Mouse (Mus musculus) cerebellum, adult 9-10 months (tissue): ENCODE data around the gene Lgi1.

Experiments
- DNase-seq: peaks from one replicate; pipeline ENCODE4 v3.0.0; 2022

Lgi1 gene

DNA sequence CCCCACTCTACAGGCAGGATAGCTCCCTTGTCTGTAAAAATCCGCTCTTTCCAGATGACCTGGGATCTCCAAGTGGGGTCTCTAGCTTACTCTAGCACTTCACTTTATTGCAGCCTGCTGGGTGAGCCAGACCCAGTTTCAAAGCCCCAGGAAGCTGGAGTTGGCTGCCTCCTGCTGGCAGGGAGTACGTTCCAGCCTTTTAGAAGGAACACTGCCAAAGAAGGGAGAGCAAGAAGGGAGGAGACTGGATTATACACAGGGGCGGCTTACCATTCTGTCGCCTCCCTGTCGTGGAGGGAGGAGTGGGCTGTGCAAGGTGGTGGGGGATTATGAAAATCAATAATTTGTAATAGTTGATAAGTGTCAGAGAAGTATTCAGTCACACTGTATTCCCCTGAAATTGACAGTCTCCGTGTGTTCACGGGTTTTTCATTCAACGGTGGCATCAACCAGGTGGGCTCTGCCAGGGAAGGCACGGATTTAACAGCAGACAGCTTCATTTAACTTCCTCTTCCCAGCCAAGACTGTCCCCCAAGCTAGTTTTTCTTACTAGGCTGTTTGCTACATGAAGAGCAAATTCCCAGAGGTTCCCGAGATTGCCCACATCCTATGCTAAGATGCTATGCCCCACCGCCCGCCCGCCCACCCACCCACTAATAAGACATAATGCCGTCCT, 369 bp upstream of the Lgi1 start:
- peak; percentile 86 for DNase-seq

GRCm38 (mm10) chr19:38265767-38266166, 1.4 kb downstream of the Lgi1 start:
- DNase-seq, result peak; percentile 51

- peak; percentile 51 for DNase-seq
Measured at GRCm38 (mm10) chr19:38267469-38267868, 3.1 kb downstream of the Lgi1 start.

DNA sequence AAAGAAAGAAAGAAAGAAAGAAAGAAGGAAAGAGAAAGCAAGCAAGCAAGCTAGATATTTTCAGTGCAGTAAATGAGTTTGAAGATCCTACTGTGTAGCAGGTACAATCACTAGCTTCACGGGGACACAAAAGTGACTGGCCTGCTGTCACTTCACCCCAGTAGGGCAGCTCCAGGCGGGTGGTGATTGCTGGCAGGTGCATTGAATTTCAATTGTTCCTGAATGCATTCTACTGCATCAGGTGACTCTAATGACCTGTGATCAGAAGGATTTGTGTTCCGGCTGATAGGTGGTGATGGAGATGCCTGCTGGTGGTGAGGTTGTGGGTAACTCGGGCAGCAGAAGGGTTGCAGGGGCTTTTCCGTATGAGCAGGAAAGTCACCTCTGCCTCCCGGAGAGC, 6.7 kb downstream of the Lgi1 start:
- no peak for DNase-seq

DNA sequence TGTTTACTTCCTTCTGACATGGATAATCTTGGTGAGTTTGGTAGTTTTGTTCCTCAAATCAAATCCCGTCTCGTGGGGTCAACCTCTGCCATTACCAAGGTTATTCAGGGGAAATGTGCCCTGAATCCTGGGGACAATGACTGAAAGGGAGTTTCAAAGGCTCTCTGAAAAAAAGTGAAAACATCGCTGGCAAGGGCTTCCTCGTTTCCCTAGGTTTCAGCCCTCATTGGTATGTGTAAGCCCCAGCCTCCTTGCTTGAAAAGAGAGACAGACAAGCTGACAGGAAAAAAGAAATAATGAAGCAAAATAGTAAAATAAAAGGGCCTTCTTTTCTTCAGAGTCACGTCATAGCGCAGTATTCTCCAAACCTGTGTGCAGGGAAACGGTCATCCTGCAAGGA, 9.5 kb downstream of the Lgi1 start:
- DNase-seq, result no peak

DNA sequence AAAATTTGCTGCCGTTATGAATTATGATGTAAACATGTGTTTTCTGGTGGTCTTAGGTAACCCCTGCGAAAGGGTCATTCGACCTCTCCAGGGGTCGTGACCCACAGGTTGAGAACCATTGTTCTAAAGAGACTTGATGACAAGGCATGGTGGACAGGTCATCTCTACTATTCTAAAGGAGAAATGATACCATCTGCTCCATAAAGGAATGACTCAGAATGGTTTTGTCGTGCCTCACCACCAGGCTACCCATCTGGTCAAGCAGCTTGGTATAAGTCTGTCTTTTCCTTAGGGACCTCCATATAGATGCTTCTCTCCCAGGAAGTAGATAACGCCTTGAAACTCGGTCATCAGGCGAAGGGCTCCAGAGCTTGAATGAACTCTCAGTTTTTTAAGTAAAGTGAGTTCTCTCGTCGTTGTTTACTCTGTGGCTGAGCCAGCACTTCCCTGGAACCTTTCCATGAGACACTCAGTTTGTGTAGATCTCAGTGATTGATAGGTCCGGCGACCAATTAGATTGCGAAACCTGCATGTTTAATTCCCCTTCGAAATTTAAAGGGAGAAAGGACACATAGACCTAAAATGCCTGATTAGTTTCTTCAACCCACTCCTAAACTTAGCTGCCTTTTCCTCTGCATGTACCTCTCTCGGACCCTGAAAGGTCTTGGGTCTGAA, 10.5 kb downstream of the Lgi1 start:
- no peak for DNase-seq

DNA sequence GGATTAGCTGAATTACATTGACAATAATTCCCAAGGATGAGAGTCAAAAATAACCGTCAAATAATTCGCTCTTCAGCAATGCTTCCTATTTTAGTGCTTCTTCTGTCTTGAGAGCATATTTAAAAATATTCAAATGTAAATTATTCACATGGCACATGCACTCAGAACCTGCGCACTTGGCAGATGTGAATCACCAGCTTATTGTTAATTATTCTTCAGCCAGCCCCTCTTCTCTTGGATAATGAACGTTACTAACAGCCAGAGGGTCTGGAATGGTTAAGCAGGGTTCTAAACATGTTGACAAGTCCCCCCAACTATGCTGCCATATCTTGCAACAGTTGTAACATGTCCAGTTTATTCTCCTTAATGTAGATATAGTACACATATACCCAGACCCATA, 11.9 kb downstream of the Lgi1 start:
- no peak for DNase-seq

DNA sequence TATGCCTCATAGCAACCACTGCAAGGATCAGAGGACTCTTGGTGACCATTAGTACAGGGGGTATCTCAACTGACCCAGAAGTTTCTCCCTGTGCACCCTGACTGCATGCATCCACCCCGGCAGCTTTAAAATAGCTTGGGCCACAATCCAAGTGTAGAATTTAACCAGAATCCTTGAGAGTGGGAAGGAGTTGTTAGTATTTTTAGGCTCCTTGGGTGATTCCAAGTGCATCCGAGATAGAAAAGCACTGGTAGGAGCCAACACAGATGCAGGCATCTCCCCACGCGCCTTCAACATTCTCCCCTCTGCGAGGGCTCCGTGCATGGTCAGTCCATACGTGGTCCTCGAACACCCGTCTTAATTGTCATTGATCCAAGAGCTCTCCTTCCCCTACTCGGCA, 15.9 kb downstream of the Lgi1 start:
- no peak for DNase-seq

- DNase-seq, result no peak
Measured at GRCm38 (mm10) chr19:38282407-38282806, 18.1 kb downstream of the Lgi1 start.

DNA sequence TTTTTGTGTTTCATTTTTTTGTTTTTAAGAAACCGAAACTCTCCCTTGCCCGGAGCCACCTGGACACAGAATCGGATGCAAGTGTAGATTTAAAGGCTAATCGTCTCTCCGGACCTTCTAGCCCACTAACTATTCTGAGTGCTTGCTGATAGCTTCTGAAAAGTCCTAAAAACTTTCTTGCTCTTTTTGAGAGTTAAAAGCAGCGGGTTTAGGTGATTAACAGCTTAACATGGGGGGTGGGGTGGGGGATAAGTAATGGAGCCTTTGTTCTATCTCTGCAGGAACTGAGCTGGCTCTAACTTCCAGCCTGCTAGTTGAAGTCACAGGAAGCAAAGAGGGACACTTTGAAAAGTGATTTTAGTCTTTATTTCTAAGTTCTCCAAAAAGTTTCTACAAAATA, 24.2 kb downstream of the Lgi1 start:
- no peak for DNase-seq

GRCm38 (mm10) chr19:38291432-38291831, 27.1 kb downstream of the Lgi1 start:
- no peak for DNase-seq

- DNase-seq, result no peak
Measured at GRCm38 (mm10) chr19:38298018-38298626, 33.8 kb downstream of the Lgi1 start.

DNA sequence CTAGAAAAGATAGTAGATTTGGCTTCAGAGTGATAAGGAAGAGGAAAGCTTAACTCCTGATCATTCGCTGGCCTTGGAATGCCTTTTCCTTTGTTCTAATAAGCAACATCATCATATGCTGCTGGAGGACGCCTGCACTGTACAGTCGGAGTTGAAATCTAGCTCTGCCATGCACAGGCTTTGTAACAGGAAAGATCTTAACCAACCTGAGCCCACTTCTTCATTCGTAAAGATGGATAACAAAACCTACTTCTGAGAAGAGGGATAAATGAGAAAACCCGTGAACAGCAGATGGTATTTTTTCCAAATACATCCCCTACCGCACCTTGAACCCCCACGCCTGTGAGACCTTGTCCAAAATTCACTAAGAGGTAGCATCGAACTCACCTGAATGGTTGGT, 43.8 kb downstream of the Lgi1 start:
- no peak for DNase-seq

DNA sequence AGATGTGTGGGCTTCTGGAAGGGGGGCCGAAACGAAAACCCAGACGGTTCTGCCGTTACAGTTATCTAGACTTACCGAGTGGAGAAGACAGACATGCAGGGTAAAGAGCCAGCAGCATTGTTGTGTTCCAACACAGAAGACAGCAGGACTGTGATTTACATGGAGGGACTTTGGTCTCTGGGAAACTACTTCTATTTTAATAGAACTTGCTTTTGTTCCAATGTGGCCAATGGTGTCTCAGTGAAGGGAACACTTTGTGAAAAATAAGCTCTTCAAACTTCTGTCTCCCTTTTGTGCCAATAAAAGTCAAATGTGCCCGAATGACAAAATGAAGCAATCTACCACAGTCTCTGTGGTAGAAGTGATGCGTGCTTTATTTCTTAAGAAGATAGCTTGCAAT, 50.8 kb downstream of the Lgi1 start:
- DNase-seq, result no peak

- peak; percentile 50 for DNase-seq
Measured at GRCm38 (mm10) chr19:38316602-38317313, 52.4 kb downstream of the Lgi1 start.

- DNase-seq, result no peak
Measured at GRCm38 (mm10) chr19:38318308-38318707, 54.0 kb downstream of the Lgi1 start.

DNA sequence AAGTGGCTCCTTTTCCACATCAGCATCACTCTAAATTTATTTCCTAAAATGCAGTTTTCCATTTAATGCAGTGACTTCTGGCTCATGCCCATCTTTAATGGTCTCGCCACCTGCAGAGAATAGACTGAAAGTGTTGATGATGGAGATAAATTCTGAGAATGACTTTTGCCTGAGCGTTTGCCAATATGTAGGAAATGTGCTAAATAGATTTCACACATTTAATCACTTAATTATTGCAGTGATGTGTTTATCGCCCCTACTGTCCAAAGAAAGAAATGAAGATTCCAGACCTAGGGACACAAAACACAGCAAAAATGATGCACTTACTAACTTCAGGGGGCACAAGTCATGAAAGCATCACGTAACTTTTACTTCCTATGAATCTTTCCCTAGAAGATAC, 54.8 kb downstream of the Lgi1 start:
- DNase-seq, result no peak

DNA sequence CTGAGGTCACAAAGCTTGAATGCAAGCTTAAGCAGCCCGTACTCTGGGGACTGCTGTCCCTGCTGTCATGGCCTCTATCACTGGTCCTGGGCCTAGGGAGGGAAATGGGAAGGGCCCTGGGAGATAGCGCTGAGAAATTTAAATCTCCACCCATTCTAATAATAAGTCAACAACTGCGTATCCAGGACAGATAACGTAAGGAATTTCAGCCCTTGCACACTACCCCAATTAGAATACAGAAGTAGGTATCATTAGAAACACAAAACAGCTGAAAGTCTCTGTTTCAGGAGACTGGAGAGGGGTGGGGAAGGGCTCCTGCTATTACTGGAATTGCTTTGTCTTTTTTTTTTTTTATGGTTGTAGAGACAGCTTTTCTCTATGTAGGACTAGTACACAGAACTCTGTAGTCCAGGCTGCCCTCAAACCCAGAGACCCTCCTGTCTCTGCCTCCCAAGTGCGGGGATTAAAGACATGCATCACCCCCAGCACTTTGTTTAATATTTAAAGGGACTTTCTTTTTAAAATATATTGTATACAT, 56.4 kb downstream of the Lgi1 start:
- no peak for DNase-seq

DNA sequence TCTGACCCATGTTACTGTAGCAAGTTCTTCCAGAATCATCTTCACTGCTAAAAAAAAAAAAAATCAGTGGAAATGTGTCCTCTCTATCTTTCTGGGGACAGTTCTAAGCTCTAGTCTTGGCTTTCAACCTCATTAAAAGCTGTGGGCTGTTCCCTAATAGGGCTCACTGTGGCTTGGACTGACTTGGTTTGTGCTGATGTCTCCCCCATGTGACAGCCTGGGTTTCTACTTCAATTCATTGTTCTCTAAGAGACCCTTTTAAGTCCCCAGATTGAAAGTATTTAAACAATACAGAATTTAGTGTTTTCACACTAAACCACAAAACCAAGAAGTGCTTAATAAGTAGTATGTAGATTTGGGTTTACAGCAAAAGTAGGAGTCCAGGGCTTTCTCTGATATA, 59.4 kb downstream of the Lgi1 start:
- no peak for DNase-seq

DNA sequence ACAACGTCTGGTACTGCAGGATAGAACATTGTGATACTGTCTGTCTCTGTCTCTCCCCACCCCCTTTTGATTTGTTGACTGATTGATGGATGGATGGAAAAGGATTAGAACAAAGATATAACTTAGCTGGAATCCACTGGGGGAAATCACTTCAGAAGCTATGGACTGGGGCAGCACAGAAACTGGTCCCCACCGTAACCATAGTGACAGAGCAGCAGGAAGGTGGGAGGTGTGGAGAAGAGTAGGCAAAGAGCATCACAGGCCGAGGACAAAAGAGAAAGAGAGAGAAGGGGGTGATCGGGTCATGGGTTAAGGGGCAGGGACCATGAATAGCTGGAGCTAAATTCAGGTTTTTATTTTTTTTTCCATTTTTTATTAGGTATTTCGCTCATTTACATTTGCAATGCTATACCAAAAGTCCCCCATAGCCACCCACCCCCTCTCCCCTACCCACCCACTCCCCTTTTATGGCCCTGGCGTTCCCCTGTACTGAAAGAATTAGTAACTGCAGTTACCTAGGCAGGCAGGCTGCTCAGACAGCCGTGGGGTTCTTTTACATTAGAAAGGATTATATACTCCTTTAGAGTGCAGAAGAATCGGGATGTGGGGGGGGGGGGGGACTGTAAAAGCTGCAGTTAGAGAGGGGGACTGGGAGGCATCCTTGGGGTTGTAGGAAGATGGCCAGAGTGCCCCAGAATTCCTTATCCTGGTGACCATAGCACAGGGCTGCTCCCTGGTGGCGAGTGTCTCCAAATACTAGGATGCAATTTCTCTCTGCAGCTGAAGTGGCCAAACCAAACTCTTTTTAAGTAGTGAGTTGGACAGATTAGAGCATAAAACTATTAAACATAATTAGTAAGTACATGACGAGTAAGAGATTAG, 60.1 kb downstream of the Lgi1 start:
- peak; percentile 51 for DNase-seq

- DNase-seq, result no peak
Measured at GRCm38 (mm10) chr19:38325029-38325398, 60.7 kb downstream of the Lgi1 start.

GRCm38 (mm10) chr19:38325854-38326253, 61.5 kb downstream of the Lgi1 start:
- no peak for DNase-seq

DNA sequence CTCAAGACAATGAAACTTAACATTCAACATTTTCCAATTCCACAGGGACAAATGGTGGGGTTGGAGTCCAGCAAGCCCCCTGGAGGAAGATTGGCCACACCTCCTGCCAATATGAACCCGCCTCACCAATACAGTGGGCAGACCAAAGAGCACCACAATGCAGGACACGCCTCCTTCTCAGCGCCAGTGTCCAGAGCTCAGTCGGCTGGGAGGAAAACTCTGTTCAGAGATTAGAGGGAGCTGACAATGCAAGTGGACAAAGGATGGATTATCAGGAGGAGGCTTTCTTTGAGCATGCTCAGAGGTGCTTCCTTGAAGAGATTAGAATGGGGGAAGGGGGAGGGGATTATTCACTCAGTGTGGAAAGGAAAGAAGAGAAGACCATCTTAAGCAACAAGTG, 62.7 kb downstream of the Lgi1 start:
- no peak for DNase-seq
